8 mouse cellular contexts compared by ENCODE assay signal in genomic region chr9:95954226-95954584, GRCm38 (mm10). TPM values are rescaled to one million over a fixed set of nuclear protein-coding genes. Genes with fewer than 3 reads are reported as not detected.
DNase-seq lines count a peak whose midpoint lies in the region; ATAC-seq and TF ChIP-seq lines count a peak whose summit lies in the region.

No protein-coding gene starts in this region.

- peak overlapping the region; percentile 55 for H3K27ac ChIP-seq in liver, adult 2 months (replicated peaks; ENCODE audit: insufficient read depth, low read depth, low read length)
- peak overlapping the region; percentile 23 for H3K27ac ChIP-seq in embryonic fibroblast, embryonic 13.5 days (ENCODE audit: insufficient read depth, low read length)
- H3K27ac ChIP-seq in limb, embryonic 12.5 days, result peak overlapping the region; percentile 94
- peak overlapping the region; percentile 89 for H3K27ac ChIP-seq in neural tube, embryonic 13.5 days (replicated peaks)

- peak overlapping the region; percentile 97 for H3K4me3 ChIP-seq in liver, adult 2 months (ENCODE audit: insufficient read depth, low read depth, low read length)
- H3K4me3 ChIP-seq in embryonic fibroblast, embryonic 13.5 days (ENCODE audit: insufficient read depth, low read length), result peak overlapping the region; percentile 88
- H3K4me3 ChIP-seq in limb, embryonic 12.5 days (replicated peaks), result peak overlapping the region; percentile 94
- peak overlapping the region; percentile 87 for H3K4me3 ChIP-seq in neural tube, embryonic 13.5 days

- H3K79me2 ChIP-seq in liver, adult 2 months (ENCODE audit: control insufficient read depth, insufficient read depth, low read length), result peaks cover 18% of the 10 kb centered on the region

- no peaks in the 10 kb centered on the region for H3K9me3 ChIP-seq in limb, embryonic 12.5 days
- H3K9me3 ChIP-seq in neural tube, embryonic 13.5 days, result no peaks in the 10 kb centered on the region

- no peak for TF ChIP-seq CTCF in liver, adult 2 months (IDR thresholded peaks at IDR 0.05; ENCODE audit: low read depth, low read length)
- no peak for TF ChIP-seq CTCF in embryonic fibroblast, embryonic 13.5 days (IDR thresholded peaks at IDR 0.05; ENCODE audit: borderline replicate concordance, insufficient read depth, low read length)

- no peaks in the 10 kb centered on the region for H3K27me3 ChIP-seq in liver, adult 2 months (ENCODE audit: control insufficient read depth, insufficient read depth, low read length)
- no peaks in the 10 kb centered on the region for H3K27me3 ChIP-seq in limb, embryonic 12.5 days
- H3K27me3 ChIP-seq in neural tube, embryonic 13.5 days, result no peaks in the 10 kb centered on the region

- no peak for TF ChIP-seq POLR2A in liver, adult 2 months (IDR thresholded peaks at IDR 0.05; ENCODE audit: extremely low read depth, insufficient read depth, low read length)
- TF ChIP-seq POLR2A in embryonic fibroblast, embryonic 13.5 days (IDR thresholded peaks at IDR 0.05; ENCODE audit: low read depth, low read length), result no peak

- peaks cover 3% of the 10 kb centered on the region for H3K4me1 ChIP-seq in liver, adult 2 months (ENCODE audit: control insufficient read depth, insufficient read depth, low read length)
- no peaks in the 10 kb centered on the region for H3K4me1 ChIP-seq in embryonic fibroblast, embryonic 13.5 days (ENCODE audit: control insufficient read depth, insufficient read depth, low read length)
- 0 out of 2 replicates have a peak, but pooled peaks cover 5% of the 10 kb centered on the region for H3K4me1 ChIP-seq in limb, embryonic 12.5 days (replicated peaks)
- H3K4me1 ChIP-seq in neural tube, embryonic 13.5 days (replicated peaks), result peaks cover 11% of the 10 kb centered on the region

- ATAC-seq in limb, embryonic 12.5 days (ENCODE audit: insufficient number of reproducible peaks, insufficient read depth, low FRiP score, low TSS enrichment, low read depth), result peak; percentile 75
- peak; percentile 91 for ATAC-seq in neural tube, embryonic 13.5 days (ENCODE audit: low read depth)

- H3K36me3 ChIP-seq in liver, adult 2 months (ENCODE audit: control insufficient read depth, insufficient read depth, low read length), result no peaks in the 10 kb centered on the region; the same call in 1 of the 2 replicates
- H3K36me3 ChIP-seq in limb, embryonic 12.5 days, result peaks cover 21% of the 10 kb centered on the region
- H3K36me3 ChIP-seq in neural tube, embryonic 13.5 days, result peaks cover 5% of the 10 kb centered on the region; the same call in 1 of the 2 replicates

- peak; percentile 16 to 33 for DNase-seq in adrenal gland, postnatal 36 days
- DNase-seq in adrenal gland, postnatal 4 days (ENCODE audit: low spot score in 2 of 2), result no peak
- DNase-seq in liver, adult 2 months (ENCODE audit: extremely low read depth, low read depth, low spot score), result no peak
- no peak for DNase-seq in liver
- no peak for DNase-seq in left cerebral cortex, adult 9 months (ENCODE audit: low spot score in 2 of 2)

- H3K9ac ChIP-seq in liver, adult 2 months (ENCODE audit: low read depth, low read length), result peak overlapping the region; percentile 37
- H3K9ac ChIP-seq in limb, embryonic 12.5 days (replicated peaks), result peak overlapping the region; percentile 96; the same call in 1 of the 2 replicates
- H3K9ac ChIP-seq in neural tube, embryonic 13.5 days, result peak overlapping the region; percentile 91

- H3K4me2 ChIP-seq in limb, embryonic 12.5 days, result peak overlapping the region; percentile 71
- H3K4me2 ChIP-seq in neural tube, embryonic 13.5 days, result peak overlapping the region; percentile 80

- WGBS in liver, adult 2 months, result under 1% methylated on average over 7 of the region's 7 CpGs
- under 1% methylated on average over 7 of the region's 7 CpGs for WGBS in limb, embryonic 12.5 days
- WGBS in neural tube, embryonic 13.5 days, result 0% methylated on average over 7 of the region's 7 CpGs

RNA-seq across cellular contexts. Expression of gene Xrn1, which starts 0.4 kb away (rescaled TPM):
- 10 to 100 TPM; 22.8 to 24.0 TPM for total RNA-seq in adrenal gland, postnatal 36 days (2021)
- total RNA-seq in adrenal gland, postnatal 4 days (2021), result 10 to 100 TPM; 33.6 to 36.6 TPM
- total RNA-seq in liver, adult 2 months (2014; rRNA removed), result 12.6 and 13.8 TPM in 2 replicates
- 1.2 and 1.6 TPM in 2 replicates for polyA plus RNA-seq in liver, adult 2 months (2012; rRNA removed)
- 28.6 and 30.9 TPM in 2 replicates for polyA plus RNA-seq in embryonic fibroblast, embryonic 13.5 days (2011; ENCODE audit: insufficient read length, low read depth, missing spikeins)
- polyA plus RNA-seq in limb, embryonic 12.5 days (2016; fragmentation: Nextera tagmentation; extraction: Ambion mirVana), result 25.0 and 29.2 TPM in 2 replicates
- 12.4 and 20.1 TPM in 2 replicates for polyA plus RNA-seq in neural tube, embryonic 13.5 days (2015; fragmentation: Nextera tagmentation; extraction: Ambion mirVana)

Comparison
In these comparisons a context has a peak if more than half of its experiments do, and no peak if none do; other contexts are left out.
1. DNase-seq: peak in adrenal gland, postnatal 36 days (2 of 2); none in adrenal gland, postnatal 4 days (0 of 2), liver, adult 2 months (single experiment), liver (single experiment) and left cerebral cortex, adult 9 months (0 of 2).
2. H3K27ac ChIP-seq: peak in every context shown above with its lines; median percentile 94 in limb, embryonic 12.5 days; 89 in neural tube, embryonic 13.5 days; 55 in liver, adult 2 months; 23 in embryonic fibroblast, embryonic 13.5 days.
3. H3K9ac ChIP-seq: peak in every context shown above with its lines; median percentile 96 in limb, embryonic 12.5 days; 91 in neural tube, embryonic 13.5 days; 37 in liver, adult 2 months.
4. Peak in every context shown above with its lines, with median percentiles within 50 percentile points of each other: H3K4me3 ChIP-seq.